Mouse (Mus musculus): ENCODE data around the gene Sntg2. TPM values are rescaled to one million over a fixed set of nuclear protein-coding genes. Genes with fewer than 3 reads are reported as not detected.

The Sntg2 gene
- total RNA-seq (2015) (not detected in 2 replicates), total RNA-seq (2017) (not detected in 2 replicates)

- no peak for ATAC-seq (ENCODE audit: poor library complexity, severe bottlenecking)
These were observed at the start of gene Sntg2 for GRCm38 (mm10) chr12:30372933-30373501. Sntg2 (minus strand) TSS chr12:30373375.

DNA sequence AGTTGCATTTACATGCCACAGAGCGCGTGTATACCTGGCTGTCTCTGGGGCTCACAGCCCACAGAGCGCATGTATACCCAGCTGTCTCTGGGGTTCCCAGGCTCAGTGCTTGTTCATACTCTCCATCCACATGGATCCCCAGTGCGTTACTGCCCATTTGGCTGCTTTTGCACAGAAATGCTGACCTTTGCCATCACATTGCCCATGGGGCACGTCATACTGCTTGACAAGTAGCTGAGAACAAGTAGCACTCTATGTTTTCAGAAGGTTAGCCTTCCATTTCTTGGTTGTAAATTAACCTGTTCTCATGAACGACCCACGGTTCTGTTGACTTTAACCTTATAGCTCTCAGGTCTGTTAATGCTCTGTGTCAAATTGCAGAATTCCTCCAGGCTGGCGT is 43.4 kb upstream of the Sntg2 start:
- ATAC-seq (ENCODE audit: poor library complexity, severe bottlenecking): no peak

DNA sequence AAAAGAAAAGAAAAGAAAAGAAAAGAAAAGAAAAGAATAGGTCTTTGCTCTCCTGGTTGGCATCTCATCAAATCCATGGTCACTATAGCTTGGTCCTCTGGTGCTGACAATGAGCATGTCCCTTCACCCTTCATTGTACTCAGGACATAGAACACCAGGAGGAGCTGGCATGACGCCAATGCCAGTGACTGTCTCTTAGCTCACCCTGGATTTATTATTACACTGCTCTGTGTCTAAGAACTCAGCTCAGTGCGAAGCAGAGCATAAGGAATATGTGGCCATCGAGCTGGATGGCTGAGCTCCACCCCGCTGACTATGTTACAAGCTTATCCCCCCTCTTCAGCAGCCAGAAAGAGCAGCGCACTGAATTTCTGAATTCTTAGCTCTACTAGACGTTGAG is 42.8 kb upstream of the Sntg2 start:
- no peak for ATAC-seq (ENCODE audit: poor library complexity, severe bottlenecking)

- no peak for ATAC-seq (ENCODE audit: poor library complexity, severe bottlenecking)
These were observed 29.5 kb upstream of the Sntg2 start for GRCm38 (mm10) chr12:30402651-30403050.

DNA sequence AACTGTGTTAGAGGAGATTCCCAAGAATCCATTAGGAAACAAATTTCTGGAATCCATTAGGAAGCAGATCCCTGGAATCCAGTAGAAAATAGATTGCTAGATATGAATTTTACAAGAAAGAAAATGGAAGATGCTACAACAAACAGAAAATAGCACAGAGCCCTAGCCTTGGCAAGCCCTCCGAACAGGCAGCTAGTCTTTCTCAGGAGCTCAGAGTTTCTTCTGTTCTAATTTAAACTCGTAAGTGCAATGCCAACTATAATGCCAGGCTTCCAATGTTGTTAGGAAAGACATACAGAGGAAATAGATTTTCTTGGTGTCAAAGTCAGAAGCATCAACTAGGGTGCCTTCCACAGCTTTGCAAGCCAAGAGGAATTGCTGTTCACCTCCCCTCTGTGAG is 27.4 kb upstream of the Sntg2 start:
- no peak for ATAC-seq (ENCODE audit: poor library complexity, severe bottlenecking)

- no peak for ATAC-seq (ENCODE audit: poor library complexity, severe bottlenecking)
These were observed 26.9 kb upstream of the Sntg2 start for GRCm38 (mm10) chr12:30400114-30400513.

- ATAC-seq (ENCODE audit: poor library complexity, severe bottlenecking): no peak
These were observed 882 bp downstream of the Sntg2 start for GRCm38 (mm10) chr12:30372293-30372692.

DNA sequence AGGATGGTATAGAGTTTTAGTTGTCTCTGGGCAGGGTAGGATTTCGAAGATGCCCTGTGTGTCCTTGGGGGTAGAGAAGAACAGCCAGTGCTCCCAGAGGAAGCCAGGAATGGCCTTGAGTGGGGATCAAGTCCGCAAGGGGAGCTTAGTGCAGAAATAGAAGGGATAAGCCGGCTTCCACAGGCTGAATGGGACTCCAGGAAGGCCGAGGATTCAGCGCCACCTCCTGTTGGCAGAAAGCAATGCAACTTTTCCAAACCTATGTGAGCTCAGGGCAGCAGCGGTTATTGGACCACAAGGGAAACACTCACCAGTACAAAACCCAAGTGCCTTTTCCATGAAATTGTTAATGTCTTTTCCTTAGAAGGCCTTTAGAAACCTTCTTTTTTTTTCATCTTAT is 3.4 kb downstream of the Sntg2 start:
- no peak for ATAC-seq (ENCODE audit: poor library complexity, severe bottlenecking)

DNA sequence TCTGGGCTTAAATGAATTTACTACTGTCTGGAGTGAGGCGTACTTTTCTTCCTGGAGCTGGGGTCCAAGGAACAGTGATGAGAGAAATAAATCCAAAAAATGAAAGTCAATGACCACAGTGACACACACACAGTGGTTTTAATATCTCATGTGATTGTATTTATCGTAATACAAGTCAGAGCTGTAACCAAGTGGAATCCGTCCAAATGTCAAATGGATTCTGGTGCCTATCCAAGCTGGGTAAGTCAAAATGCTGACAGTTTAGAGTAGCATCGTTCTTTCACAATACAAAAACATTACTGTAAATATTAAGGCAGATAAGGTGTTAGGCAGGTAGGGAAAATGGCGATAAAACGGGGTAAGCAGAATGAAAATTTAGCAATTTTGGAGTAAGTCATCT is 4.0 kb downstream of the Sntg2 start:
- ATAC-seq (ENCODE audit: poor library complexity, severe bottlenecking): no peak

DNA sequence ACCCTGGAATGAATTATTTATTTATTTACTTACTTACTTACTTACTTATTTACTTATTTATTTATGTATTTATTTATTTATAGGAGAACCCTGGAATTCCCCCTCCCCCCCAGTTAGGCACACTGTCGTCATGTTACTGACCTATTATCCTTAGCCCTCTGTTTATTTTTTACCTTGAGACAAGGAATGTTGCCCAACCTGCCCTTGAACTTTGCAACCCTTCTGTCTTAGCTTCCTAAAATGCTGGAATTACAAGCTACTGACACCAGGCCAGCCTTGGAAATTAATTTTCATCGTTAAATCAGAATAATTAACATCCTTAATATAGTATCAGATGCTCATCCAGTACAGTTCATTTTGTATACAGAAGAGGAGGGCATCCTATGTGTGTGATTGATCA is 10.9 kb downstream of the Sntg2 start:
- ATAC-seq (ENCODE audit: poor library complexity, severe bottlenecking): no peak

DNA sequence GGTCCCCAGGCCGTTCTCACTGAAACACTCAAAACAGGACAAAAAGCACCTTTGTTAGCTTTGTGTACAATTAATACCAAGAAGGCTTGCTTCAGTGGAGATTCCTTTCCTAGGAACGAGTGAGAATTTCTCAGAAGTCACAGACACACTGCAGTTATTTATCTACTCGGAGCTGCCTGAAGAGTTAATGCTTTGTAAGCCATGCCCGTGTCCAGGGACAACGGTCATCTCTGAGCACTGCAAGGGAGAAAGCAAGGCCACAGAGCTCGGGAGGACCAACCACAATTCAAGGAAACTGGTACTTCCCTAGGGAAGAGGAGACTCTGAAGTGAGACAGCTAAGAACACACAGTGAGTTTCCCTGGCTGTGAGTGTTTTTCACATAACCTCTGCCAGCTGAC is 15.5 kb downstream of the Sntg2 start:
- ATAC-seq (ENCODE audit: poor library complexity, severe bottlenecking): no peak

GRCm38 (mm10) chr12:30352393-30352792 is 20.8 kb downstream of the Sntg2 start:
- ATAC-seq (ENCODE audit: poor library complexity, severe bottlenecking): no peak

DNA sequence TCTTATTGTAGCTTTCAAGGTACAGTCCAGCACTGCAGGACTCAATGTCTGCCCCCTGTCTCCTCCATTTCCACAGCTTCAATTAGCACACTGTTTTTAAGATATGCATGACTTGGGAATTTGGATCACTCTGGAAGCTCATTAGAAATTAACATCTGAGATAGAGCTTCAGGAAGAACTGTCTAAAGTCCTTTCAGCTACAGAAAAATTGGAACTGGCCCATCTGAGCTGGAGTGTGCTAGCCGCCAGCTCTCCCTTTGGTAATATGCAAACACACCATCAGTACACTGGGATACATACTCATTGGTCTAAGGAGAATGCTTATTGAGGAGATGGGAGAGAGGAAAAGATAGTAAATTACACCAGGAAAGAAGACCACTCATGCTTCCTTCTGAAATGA is 25.1 kb downstream of the Sntg2 start:
- no peak for ATAC-seq (ENCODE audit: poor library complexity, severe bottlenecking)

DNA sequence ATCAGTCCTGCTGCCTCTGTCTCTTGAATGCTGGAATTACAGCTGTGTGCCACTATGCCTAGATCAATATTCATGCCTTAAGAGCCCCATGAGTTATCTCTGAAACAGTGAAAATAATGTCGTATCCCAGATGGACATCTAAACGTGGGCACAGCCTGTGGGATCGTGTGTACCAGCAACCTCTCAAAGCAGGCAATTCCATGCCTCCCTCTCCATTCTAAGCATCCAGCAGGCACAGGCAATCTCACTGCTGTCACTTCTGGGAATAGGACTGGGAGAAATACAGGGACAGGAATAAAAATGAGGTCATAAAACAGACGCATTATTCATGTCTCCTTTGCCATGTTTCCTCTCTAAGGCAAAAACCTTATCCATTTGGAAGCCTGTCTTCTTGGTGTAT is 25.9 kb downstream of the Sntg2 start:
- no peak for ATAC-seq (ENCODE audit: poor library complexity, severe bottlenecking)

DNA sequence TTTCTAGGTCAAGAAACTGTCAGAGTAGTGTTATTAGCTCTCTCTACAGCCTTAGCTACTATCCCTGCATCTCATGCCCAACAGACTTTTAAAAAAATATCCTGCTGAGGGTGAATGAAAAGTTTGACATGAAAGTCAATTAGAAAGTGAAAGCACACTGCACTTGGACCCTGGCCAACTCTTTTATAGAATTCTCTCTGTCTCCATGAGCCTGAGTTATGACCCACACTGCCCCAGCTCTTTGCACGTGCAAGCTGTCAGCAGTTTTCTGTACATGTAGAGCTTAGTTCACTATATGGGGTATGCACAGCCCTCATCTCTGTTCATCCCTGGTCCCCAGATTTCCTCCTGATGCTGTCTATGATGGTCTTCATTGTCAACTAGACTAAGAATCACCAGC is 28.4 kb downstream of the Sntg2 start:
- no peak for ATAC-seq (ENCODE audit: poor library complexity, severe bottlenecking)

DNA sequence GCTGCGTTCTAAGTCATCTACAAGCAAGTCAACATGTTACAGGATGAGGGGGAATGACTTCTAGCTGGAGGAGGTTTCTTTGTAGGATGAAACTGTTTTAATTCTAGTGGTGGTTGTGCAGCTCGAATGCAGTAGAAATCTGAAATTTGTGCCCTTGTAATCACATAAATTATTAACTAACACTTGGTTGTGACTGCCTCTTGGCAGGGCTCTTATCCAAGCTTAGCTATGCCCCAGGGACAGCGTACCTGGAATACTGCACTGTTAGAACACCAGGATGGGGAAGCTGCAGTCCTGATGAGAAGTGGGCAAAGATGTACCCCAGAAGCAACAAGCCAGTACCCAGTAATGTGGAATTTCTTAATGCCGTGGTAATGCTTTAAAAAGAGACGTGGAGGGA is 36.9 kb downstream of the Sntg2 start:
- ATAC-seq (ENCODE audit: poor library complexity, severe bottlenecking): no peak

GRCm38 (mm10) chr12:30334502-30334901 is 38.7 kb downstream of the Sntg2 start:
- no peak for ATAC-seq (ENCODE audit: poor library complexity, severe bottlenecking)

GRCm38 (mm10) chr12:30317971-30318370 is 55.2 kb downstream of the Sntg2 start:
- no peak for ATAC-seq (ENCODE audit: poor library complexity, severe bottlenecking)

- no peak for ATAC-seq (ENCODE audit: poor library complexity, severe bottlenecking)
These were observed 60.2 kb downstream of the Sntg2 start for GRCm38 (mm10) chr12:30313021-30313420.

DNA sequence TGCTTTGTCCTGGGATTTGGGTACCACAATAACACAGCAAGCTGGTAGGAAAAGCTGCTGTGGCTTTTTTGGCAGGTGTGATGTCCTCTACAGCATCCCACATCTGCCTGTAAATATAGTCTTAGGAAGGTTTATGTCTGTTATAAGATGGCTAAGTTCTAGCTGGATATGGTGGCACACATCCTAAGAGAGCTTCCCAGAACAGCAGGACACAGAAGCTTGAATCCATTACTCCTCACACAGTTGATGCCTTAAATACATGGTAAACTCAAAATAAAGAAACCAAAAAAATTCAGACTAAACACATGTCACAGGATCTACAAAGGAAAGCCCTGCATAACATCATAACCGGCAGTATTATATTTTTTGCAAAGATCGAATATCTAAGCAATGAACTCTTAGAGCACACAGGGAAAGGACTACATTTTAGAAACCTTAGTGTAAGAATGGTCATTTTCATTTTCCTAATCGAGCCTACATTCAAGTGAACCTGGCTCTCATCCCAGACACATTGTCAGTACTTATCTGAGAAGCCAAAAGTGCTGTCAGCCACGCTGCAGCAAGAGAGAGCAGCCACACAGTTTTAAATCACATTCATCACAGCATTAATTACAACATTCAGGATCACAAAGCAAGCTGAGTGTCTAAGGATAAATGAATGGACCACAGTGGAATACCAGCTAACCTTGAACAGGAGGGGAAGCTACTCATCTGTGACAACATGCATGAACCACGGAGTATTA is 64.8 kb downstream of the Sntg2 start:
- ATAC-seq (ENCODE audit: poor library complexity, severe bottlenecking): no peak

DNA sequence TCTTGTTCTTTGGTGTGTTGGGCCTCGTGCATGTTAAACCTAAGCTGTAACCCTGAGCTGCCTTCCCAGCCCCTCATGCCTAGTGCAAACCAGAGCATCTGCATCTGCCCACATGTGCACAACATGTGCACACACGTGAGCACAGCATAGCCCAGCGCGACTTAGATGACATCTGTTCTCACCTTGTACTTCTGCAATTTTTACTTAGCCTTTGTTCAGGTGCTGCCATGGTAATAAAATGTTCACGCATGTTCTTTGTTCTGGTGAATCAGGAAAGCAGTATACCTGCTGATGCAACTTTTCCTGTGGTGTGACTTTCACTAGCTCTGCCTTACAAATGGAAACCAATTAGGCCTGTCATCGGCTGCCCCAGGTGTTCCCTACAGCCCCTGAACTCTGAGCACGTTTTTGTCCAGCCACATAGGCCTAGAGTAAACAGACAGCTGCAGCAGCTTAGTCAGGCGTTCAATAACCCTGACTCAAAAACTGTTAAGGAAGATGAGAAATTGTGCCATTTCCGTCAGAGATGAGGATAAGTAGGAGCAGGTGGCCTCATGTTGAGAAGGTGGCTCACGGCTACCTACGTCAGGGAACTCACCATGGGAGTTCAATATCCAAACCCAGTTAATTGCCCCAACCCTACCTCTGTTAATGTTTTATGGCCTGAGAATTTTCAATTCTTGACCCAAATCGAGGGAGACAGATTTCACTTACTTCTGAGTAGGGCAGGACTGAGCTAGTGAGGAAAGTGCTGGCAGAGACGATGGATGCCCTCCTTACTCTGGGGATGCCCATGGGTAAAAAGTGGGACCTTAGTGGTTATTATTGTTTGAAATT is 80.2 kb downstream of the Sntg2 start:
- no peak for ATAC-seq (ENCODE audit: poor library complexity, severe bottlenecking)
